Mouse (Mus musculus) cerebellum, adult 11 months (tissue): Measurements from ENCODE around the gene Sdcbp2.

Experiments used
- DNase-seq: peaks from one replicate; pipeline ENCODE4 v3.0.0; 2022

Sdcbp2 gene

DNA sequence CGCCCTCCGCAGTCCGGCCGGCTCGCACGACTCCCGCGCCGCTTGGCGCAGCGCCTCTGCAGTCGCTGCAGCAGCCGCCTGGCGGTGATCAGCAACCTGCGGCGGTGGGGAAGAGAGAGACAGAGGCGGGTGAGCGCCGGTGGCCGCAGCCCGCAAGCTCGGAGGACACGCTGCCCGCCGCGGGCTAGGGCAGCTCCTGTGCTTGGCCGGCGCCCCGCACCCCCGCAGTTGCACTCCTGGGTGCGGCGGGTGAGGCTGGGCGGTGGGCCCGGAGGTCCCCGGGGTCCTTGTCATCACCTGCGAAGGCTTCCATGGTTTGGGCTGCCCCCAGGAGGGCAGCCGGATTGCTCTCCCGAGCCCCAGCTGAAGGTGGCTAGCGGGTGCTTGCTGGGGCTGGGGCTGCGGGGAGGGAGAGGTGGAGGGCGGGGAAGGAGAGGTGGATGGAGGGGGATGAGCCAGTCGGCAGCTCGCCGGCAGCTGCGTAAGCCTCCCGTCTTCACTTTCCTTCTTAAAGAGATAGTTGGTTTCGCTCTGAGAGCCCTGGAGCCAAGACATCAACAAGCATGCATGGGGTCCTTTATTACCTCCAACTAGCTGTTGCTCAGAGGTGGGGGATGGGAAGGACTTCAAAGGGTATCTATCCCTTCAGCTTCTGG is 59.9 kb downstream of the Sdcbp2 start, which contains the start of gene Snph:
Gene Snph (minus strand): TSS at position 435 of the 656 bp plus-strand sequence.
- peak; percentile 73 for DNase-seq

DNA sequence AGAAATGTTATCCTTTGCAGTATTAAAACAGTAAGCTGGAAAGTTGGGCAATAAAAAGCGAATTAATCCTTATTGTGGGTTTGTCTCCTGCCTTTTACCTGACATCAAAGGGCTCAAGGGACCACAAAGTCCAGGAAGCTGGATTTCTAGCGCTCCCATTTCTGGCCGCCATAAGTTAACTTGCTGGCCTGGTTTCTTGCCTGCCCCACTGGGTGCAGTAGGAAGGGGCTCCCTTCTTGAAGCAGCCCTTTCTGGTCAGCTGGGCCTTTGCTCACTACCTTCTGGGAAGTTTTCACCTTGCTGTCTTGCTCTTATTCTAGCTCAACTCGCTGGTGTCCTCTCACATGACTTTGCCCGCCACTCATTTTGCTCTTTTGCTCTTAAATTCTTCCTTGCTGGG is 60.6 kb downstream of the Sdcbp2 start:
- DNase-seq: no peak

DNA sequence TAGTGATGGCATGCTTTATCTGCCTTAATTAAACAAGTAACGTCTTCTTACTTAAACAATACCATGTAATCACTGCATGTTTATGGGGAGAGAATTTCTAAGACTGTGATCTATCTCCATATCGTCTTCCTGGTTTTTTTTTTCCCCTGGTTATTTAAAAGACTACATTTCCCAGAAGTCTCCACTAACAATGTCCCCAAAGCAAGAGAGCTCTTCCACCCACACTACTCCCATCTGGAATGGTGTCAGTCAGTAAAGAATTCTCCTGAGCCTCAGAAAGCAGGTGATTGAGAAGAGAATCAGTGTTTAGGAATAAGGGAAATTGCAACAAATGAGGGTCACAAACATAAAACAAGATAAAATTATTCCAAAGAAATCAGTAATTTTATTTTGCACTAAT is 62.5 kb downstream of the Sdcbp2 start:
- no peak for DNase-seq

DNA sequence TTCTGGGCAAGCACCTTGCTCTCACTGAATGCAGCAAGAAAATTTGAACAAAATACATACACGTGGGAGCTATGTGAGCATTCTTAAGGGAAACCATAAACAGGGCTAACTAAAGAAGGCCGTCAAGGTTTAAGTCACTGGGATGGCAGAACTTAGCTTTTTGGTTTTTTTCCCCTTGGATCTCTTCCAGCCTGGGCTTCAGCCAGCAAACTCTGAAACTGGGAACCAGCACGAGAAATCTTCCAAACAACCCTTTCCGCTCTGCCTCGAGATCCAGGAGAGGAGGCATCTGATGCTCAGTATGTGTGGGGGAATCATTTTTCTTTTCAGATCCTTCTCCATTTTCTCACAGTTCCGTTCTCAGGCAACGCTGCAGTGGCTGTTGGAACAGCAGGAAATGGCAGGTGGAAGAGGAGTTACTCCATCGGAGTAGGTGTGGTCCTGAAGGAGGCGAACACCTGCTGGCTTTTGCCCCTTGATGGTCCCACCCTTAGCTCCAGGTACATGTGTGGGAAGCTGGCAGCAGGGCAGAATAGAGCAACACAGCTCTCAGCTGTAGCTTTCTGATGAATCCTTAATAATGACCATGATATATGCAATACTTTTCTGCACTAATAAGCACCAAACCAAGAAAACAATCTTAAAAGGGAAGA is 63.1 kb downstream of the Sdcbp2 start:
- DNase-seq: no peak

DNA sequence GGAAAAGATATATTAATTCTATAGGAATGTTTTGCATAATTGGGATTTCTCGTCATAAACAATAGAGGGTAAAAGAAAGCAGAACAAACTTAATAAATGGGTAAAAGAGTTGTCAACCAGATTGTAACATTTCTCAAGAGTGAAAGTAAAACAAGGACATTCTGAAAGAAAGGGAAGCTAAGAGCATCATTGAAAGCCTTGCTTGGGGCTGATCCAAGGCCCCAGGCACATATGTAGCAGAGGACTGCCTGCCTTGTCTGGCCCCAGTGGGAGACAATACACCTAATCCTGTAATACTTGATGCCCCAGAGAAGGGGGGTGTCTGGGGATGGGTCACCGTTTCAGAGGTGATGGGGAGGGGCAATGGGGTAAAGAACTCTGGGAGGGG is 63.6 kb downstream of the Sdcbp2 start:
- DNase-seq: no peak
